11 mouse cellular contexts compared by ENCODE assay signal in the genomic region with DNA sequence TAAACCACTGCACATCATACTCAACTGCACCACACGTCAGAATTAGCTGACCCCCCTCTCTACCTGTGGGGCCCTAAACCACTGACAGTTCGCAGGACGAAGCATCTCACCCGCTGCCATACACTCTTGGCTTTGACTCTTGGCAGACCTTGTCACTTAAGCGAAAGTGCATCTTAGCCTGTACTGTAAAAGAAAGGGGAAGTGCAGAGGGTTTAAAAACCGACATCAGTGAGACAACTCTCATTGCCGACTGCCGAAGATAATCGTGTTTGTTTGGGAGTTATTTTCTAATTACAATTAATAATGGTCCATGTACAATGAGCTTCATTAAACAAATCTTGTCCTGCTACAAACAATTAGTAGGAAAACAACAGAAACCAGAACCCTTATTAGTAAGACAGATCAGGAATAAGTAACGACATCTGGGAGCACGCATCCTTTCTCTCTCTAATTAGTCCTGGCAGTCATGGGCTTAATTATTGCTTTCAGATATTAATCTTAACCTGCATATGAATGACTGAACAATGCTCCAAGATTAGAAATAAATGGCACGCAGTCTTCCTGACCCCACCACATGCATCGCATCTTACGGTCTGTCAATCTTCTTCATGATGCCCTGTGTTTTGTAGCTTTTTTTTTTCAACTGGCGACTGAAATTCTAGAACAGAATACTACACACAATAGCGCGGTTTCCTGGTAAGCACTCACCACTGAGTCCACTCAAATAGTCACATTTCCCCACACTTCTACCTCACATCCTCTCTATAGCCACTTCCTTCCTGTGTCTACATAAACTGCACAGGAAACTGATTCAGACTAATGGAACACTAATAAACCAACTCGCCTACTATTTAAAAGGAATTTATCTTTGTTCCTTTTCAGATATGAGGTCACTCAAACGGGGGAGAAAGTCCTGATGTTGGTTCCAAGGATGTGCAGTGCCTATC. TPM values are rescaled to one million over a fixed set of nuclear protein-coding genes. Genes with fewer than 3 reads are reported as not detected.
DNase-seq lines count a peak whose midpoint lies in the region; ATAC-seq lines count a peak whose summit lies in the region.
"Had no signal": no experiment of that assay in that cellular context is flagged by ENCODE, and none has a peak within 500 bp of the region (broad histone marks: within the 10 kb centered on the region; RNA-seq: fewer than 3 reads in every experiment).

No protein-coding gene starts in this region.

- H3K9me3 ChIP-seq in heart, embryonic 15.5 days (replicated peaks): no peaks in the 10 kb centered on the region
- no peaks in the 10 kb centered on the region for H3K9me3 ChIP-seq in liver, embryonic 11.5 days (ENCODE audit: control insufficient read depth, low read length)
- H3K9me3 ChIP-seq in stomach, embryonic 15.5 days: no peaks in the 10 kb centered on the region
- H3K9me3 ChIP-seq: forebrain, embryonic 13.5 days; G1E had no signal

- H3K4me3 ChIP-seq in heart, embryonic 15.5 days: no peak overlapping the region
- no peak overlapping the region for H3K4me3 ChIP-seq in liver, embryonic 11.5 days (ENCODE audit: low read depth, low read length)
- no peak overlapping the region for H3K4me3 ChIP-seq in stomach, embryonic 15.5 days (replicated peaks)
- H3K4me3 ChIP-seq: forebrain, embryonic 13.5 days had no signal

- intact Hi-C loops in heart, postnatal 14 days (cut with DNase I): no loop called here

- H3K27ac ChIP-seq in heart, embryonic 15.5 days: peak overlapping the region; percentile 60
- H3K27ac ChIP-seq in liver, embryonic 11.5 days (ENCODE audit: low read depth, low read length): no peak overlapping the region
- 0 out of 2 replicates have a peak overlapping the region, but pooled peaks have one; percentile 31 for H3K27ac ChIP-seq in stomach, embryonic 15.5 days
- H3K27ac ChIP-seq: forebrain, embryonic 13.5 days had no signal

- WGBS in heart, embryonic 15.5 days: 59% methylated on average over 19 of the region's 19 CpGs
- 46% methylated on average over 19 of the region's 19 CpGs for WGBS in liver, embryonic 11.5 days
- 62% methylated on average over 19 of the region's 19 CpGs for WGBS in stomach, embryonic 15.5 days

- no peak for ATAC-seq in heart, embryonic 15.5 days (replicated peaks; ENCODE audit: insufficient number of reproducible peaks, insufficient read depth, low FRiP score, low read depth)
- no peak for ATAC-seq in liver, embryonic 11.5 days (replicated peaks; ENCODE audit: low FRiP score)
- no peak for ATAC-seq in stomach, embryonic 15.5 days (ENCODE audit: insufficient read depth, low FRiP score, low read depth)
- ATAC-seq: forebrain, embryonic 13.5 days had no signal

- DNase-seq in heart, postnatal 14 days: no peak
- DNase-seq in spleen, postnatal 36 days (ENCODE audit: low spot score in 2 of 2): peak; percentile 43 to 59
- no peak for DNase-seq in spleen, postnatal 14 days (ENCODE audit: low spot score in 2 of 2)
- no peak for DNase-seq in liver, embryonic 11.5 days (ENCODE audit: low spot score)
- DNase-seq in adrenal gland, postnatal 25 days: no peak
- no peak for DNase-seq in spleen, postnatal 4 days (ENCODE audit: low spot score in 2 of 2)
- DNase-seq: thymus, postnatal 4 days had no signal

- H3K9ac ChIP-seq in heart, embryonic 15.5 days: no peak overlapping the region
- no peak overlapping the region for H3K9ac ChIP-seq in liver, embryonic 11.5 days (ENCODE audit: low read depth, low read length)
- no peak overlapping the region for H3K9ac ChIP-seq in stomach, embryonic 15.5 days
- H3K9ac ChIP-seq: forebrain, embryonic 13.5 days had no signal

- H3K4me1 ChIP-seq in heart, embryonic 15.5 days (replicated peaks): peaks cover 26% of the 10 kb centered on the region
- H3K4me1 ChIP-seq in liver, embryonic 11.5 days (replicated peaks; ENCODE audit: control insufficient read depth, insufficient read depth, low read length): 0 out of 2 replicates have a peak, but pooled peaks cover 3% of the 10 kb centered on the region
- 0 out of 2 replicates have a peak, but pooled peaks cover 5% of the 10 kb centered on the region for H3K4me1 ChIP-seq in stomach, embryonic 15.5 days

- peak overlapping the region; percentile 21; the same call in 1 of the 2 replicates for H3K4me2 ChIP-seq in heart, embryonic 15.5 days
- peak overlapping the region; percentile 30 for H3K4me2 ChIP-seq in liver, embryonic 11.5 days
- H3K4me2 ChIP-seq in stomach, embryonic 15.5 days: no peak overlapping the region
- H3K4me2 ChIP-seq: forebrain, embryonic 13.5 days had no signal

- no peaks in the 10 kb centered on the region for H3K36me3 ChIP-seq in heart, embryonic 15.5 days
- H3K36me3 ChIP-seq in liver, embryonic 11.5 days (ENCODE audit: control insufficient read depth, insufficient read depth, low read length): no peaks in the 10 kb centered on the region
- H3K36me3 ChIP-seq in stomach, embryonic 15.5 days: no peaks in the 10 kb centered on the region

- H3K27me3 ChIP-seq in heart, embryonic 15.5 days: no peaks in the 10 kb centered on the region
- no peaks in the 10 kb centered on the region for H3K27me3 ChIP-seq in liver, embryonic 11.5 days (replicated peaks; ENCODE audit: control insufficient read depth, insufficient read depth, low read length)
- H3K27me3 ChIP-seq in stomach, embryonic 15.5 days (replicated peaks): no peaks in the 10 kb centered on the region
- H3K27me3 ChIP-seq: forebrain, embryonic 13.5 days had no signal

RNA-seq across cellular contexts. Expression of gene Wwc2, which starts 42.8 kb away (rescaled TPM):
- polyA plus RNA-seq in heart, embryonic 15.5 days (2015; fragmentation: Nextera tagmentation; extraction: Ambion mirVana): 11.7 and 12.3 TPM in 2 replicates
- total RNA-seq in heart, postnatal 14 days (2021): 10 to 100 TPM; 33.2 to 33.4 TPM
- polyA plus RNA-seq in liver, embryonic 11.5 days (2014; fragmentation: Nextera tagmentation; extraction: Ambion mirVana): 6.2 and 7.3 TPM in 2 replicates
- polyA plus RNA-seq in stomach, embryonic 15.5 days (2015; fragmentation: Nextera tagmentation; extraction: Ambion mirVana): 10.4 and 10.5 TPM in 2 replicates
- 23.0 and 27.0 TPM in 2 replicates for total RNA-seq in adrenal gland, postnatal 25 days (2021)

Comparison
In these comparisons a context has a peak if more than half of its experiments do, and no peak if none do; other contexts are left out.
1. DNase-seq: peak in spleen, postnatal 36 days (2 of 2); none in heart, postnatal 14 days (0 of 2), spleen, postnatal 14 days (0 of 2), liver, embryonic 11.5 days (single experiment), adrenal gland, postnatal 25 days (single experiment) and spleen, postnatal 4 days (0 of 2).